Mouse (Mus musculus): ENCODE data around the gene Apobec1. TPM values are rescaled to one million over a fixed set of nuclear protein-coding genes. Genes with fewer than 3 reads are reported as not detected.
A peak's percentile ranks its signal among the peaks of the same experiment; 100 is the strongest.

The Apobec1 gene
- total and polyA plus RNA-seq, 3 experiments: 0.51 to 26.8 (median 7.2) TPM

DNA sequence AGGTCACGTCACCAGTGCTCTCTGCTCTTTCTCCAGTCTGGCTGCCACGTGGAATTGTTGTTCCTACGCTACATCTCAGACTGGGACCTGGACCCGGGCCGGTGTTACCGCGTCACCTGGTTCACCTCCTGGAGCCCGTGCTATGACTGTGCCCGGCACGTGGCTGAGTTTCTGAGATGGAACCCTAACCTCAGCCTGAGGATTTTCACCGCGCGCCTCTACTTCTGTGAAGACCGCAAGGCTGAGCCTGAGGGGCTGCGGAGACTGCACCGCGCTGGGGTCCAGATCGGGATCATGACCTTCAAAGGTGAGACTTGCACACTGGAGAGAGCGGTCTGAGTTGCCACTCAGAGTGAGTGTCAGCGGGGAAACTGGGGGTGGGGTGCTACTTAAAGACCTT is 41.2 kb downstream of the Apobec1 start:
- TF ChIP-seq POLR2AphosphoS5 (IDR thresholded peaks at IDR 0.05; ENCODE audit: insufficient replicate concordance, low read depth, low read length) (no peak), GATA2 (IDR thresholded peaks at IDR 0.05; ENCODE audit: borderline replicate concordance, low read depth, low read length) (no peak), GATA1 (IDR thresholded peaks at IDR 0.05; ENCODE audit: borderline replicate concordance, low read length) (no peak), CTCF (IDR thresholded peaks at IDR 0.05; ENCODE audit: low read depth, low read length) (no peak), TAL1 (conservative IDR thresholded peaks at IDR 0.05; ENCODE audit: low read depth, low read length) (no peak)
- Histone ChIP-seq H3K9me3 (replicated peaks) (no peaks in the 10 kb centered on the region), H3K36me3 (replicated peaks) (no peaks in the 10 kb centered on the region), H3K4me3 (ENCODE audit: low read depth, low read length) (no peak overlapping the region; the same call in 1 of the 2 replicates), H3K4me1 (ENCODE audit: insufficient read depth, low read depth, low read length) (peaks cover 18% of the 10 kb centered on the region), H3K27me3 (ENCODE audit: insufficient read depth, low read length) (peaks cover 12% of the 10 kb centered on the region)
- DNase-seq (ENCODE audit: low spot score) (no peak), ATAC-seq (ENCODE audit: extremely low read depth, insufficient number of reproducible peaks, low FRiP score, poor library complexity, severe bottlenecking) (no peak)

DNA sequence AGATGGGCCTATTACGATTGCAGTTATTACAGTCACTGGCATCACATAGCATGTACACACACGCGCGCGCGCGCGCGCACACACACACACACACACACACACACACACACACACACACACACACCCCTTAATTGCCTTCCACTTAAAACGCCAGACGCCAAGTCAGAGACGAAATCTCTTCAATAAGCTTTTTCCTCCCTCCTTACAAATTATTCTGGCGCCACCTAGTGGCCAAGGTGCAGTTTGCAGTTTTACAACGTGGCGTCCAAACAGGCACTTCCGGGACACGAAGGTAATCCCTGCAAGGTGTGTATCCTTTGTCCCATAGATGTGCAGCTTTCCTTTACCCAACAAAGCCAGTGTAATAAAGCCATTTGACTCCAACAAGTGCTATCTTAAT is 41.8 kb downstream of the Apobec1 start:
- peaks cover 18% of the 10 kb centered on the region for H3K4me1 ChIP-seq (ENCODE audit: insufficient read depth, low read depth, low read length)
- H3K9me3 ChIP-seq (replicated peaks): no peaks in the 10 kb centered on the region
- ATAC-seq (ENCODE audit: extremely low read depth, insufficient number of reproducible peaks, low FRiP score, poor library complexity, severe bottlenecking) (peak; percentile 54), DNase-seq (ENCODE audit: low spot score) (peak; percentile 62)
- H3K4me3 ChIP-seq (ENCODE audit: low read depth, low read length): no peak overlapping the region
- peaks cover 14% of the 10 kb centered on the region for H3K27me3 ChIP-seq (ENCODE audit: insufficient read depth, low read length)
- TF ChIP-seq POLR2AphosphoS5 (IDR thresholded peaks at IDR 0.05; ENCODE audit: insufficient replicate concordance, low read depth, low read length) (no peak), GATA1 (IDR thresholded peaks at IDR 0.05; ENCODE audit: borderline replicate concordance, low read length) (no peak), GATA2 (IDR thresholded peaks at IDR 0.05; ENCODE audit: borderline replicate concordance, low read depth, low read length) (no peak), CTCF (IDR thresholded peaks at IDR 0.05; ENCODE audit: low read depth, low read length) (peak; percentile 52), TAL1 (conservative IDR thresholded peaks at IDR 0.05; ENCODE audit: low read depth, low read length) (no peak)
- H3K36me3 ChIP-seq (replicated peaks): no peaks in the 10 kb centered on the region

DNA sequence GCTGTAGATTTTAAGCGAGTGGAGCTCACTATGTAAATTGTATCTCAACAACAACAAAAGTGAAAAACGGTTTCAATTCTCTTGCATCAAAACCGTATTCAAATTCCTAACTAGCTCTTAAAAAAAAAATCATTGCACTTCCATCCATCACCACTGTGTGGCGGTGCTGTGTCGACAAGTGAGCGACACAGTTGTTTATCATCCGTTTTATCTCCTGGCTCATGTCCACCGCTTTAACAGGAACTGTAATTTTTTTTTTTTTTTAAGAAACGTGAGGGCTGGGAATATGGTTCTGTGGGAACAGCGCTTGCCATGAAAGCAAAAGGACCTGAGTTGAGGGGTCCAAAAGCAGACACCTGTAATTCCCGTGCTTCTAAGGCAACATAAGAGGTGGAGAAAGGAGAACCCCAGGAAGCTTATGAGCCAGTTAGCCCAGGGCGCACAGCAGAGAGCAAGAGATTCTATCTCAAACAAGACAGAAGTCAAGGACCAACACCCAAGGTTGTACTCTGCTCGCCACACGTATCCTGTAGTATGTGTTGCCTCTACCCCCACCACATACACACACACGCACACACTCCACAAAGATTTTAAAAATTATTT is 45.2 kb downstream of the Apobec1 start:
- ATAC-seq (ENCODE audit: extremely low read depth, insufficient number of reproducible peaks, low FRiP score, poor library complexity, severe bottlenecking) (no peak), DNase-seq (ENCODE audit: low spot score) (peak; percentile 32)
- H3K4me1 ChIP-seq (ENCODE audit: insufficient read depth, low read depth, low read length): peaks cover 16% of the 10 kb centered on the region
- no peak for TF ChIP-seq TAL1 (conservative IDR thresholded peaks at IDR 0.05; ENCODE audit: low read depth, low read length)
- TF ChIP-seq CTCF (IDR thresholded peaks at IDR 0.05; ENCODE audit: low read depth, low read length): peak; percentile 40; the same call in 1 of the 2 replicates
- TF ChIP-seq GATA1 (IDR thresholded peaks at IDR 0.05; ENCODE audit: borderline replicate concordance, low read length): no peak
- no peak for TF ChIP-seq GATA2 (IDR thresholded peaks at IDR 0.05; ENCODE audit: borderline replicate concordance, low read depth, low read length)
- H3K36me3 ChIP-seq (replicated peaks): no peaks in the 10 kb centered on the region
- H3K4me3 ChIP-seq (ENCODE audit: low read depth, low read length): no peak overlapping the region
- peaks cover 18% of the 10 kb centered on the region for H3K27me3 ChIP-seq (ENCODE audit: insufficient read depth, low read length)
- H3K9me3 ChIP-seq (replicated peaks): no peaks in the 10 kb centered on the region

DNA sequence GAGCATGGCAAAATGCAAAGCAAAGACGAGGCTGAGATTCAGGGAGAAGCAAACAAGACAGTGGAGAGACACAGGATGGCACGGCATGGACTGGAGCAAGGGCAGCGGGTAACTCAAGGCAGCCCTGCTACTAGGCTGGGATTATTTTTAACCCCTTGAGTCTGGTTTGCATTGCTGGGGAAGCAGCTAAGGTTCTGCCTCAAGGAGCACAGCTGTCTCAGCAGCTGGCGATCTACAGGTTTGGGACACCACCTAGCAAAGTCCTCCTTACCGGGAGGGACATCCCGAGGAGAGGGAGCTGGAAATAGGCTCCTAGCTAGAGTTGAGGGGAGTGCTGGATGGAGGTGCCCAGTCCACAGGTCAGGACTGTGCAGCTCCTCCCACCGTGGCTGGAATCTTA is 47.0 kb downstream of the Apobec1 start:
- peaks cover 8% of the 10 kb centered on the region; the same call in 1 of the 2 replicates for H3K4me1 ChIP-seq (ENCODE audit: insufficient read depth, low read depth, low read length)
- peaks cover 12% of the 10 kb centered on the region for H3K27me3 ChIP-seq (ENCODE audit: insufficient read depth, low read length)
- H3K9me3 ChIP-seq (replicated peaks): no peaks in the 10 kb centered on the region
- DNase-seq (ENCODE audit: low spot score) (no peak), ATAC-seq (ENCODE audit: extremely low read depth, insufficient number of reproducible peaks, low FRiP score, poor library complexity, severe bottlenecking) (no peak)
- TF ChIP-seq TAL1 (conservative IDR thresholded peaks at IDR 0.05; ENCODE audit: low read depth, low read length) (no peak), GATA2 (IDR thresholded peaks at IDR 0.05; ENCODE audit: borderline replicate concordance, low read depth, low read length) (no peak), GATA1 (IDR thresholded peaks at IDR 0.05; ENCODE audit: borderline replicate concordance, low read length) (no peak), CTCF (IDR thresholded peaks at IDR 0.05; ENCODE audit: low read depth, low read length) (no peak), POLR2AphosphoS5 (IDR thresholded peaks at IDR 0.05; ENCODE audit: insufficient replicate concordance, low read depth, low read length) (no peak)
- H3K4me3 ChIP-seq (ENCODE audit: low read depth, low read length): no peak overlapping the region
- no peaks in the 10 kb centered on the region for H3K36me3 ChIP-seq (replicated peaks)

DNA sequence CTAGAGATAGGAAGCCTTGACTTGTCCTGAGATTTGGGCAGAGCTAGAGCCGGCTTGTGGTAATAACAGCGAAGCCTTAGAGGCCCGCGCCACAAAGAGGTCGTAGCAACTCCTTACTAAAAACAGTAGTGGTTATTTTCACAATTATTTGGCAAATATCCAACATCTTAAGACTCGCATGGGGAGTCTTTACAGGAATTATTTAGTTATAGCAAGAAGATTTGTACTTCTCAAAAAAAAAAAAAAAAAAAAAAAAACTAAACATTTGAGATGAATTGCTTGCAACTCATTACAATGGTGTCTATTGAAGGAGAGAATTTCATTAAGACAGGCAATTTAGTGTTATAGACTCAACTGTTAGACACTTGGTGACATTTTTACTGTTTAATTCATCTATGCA is 48.1 kb downstream of the Apobec1 start:
- DNase-seq (ENCODE audit: low spot score) (no peak), ATAC-seq (ENCODE audit: extremely low read depth, insufficient number of reproducible peaks, low FRiP score, poor library complexity, severe bottlenecking) (no peak)
- peaks cover 8% of the 10 kb centered on the region; the same call in 1 of the 2 replicates for H3K4me1 ChIP-seq (ENCODE audit: insufficient read depth, low read depth, low read length)
- TF ChIP-seq CTCF (IDR thresholded peaks at IDR 0.05; ENCODE audit: low read depth, low read length): no peak
- no peak for TF ChIP-seq GATA1 (IDR thresholded peaks at IDR 0.05; ENCODE audit: borderline replicate concordance, low read length)
- no peak for TF ChIP-seq GATA2 (IDR thresholded peaks at IDR 0.05; ENCODE audit: borderline replicate concordance, low read depth, low read length)
- no peak for TF ChIP-seq POLR2AphosphoS5 (IDR thresholded peaks at IDR 0.05; ENCODE audit: insufficient replicate concordance, low read depth, low read length)
- no peak for TF ChIP-seq TAL1 (conservative IDR thresholded peaks at IDR 0.05; ENCODE audit: low read depth, low read length)
- no peaks in the 10 kb centered on the region for H3K36me3 ChIP-seq (replicated peaks)
- peaks cover 12% of the 10 kb centered on the region for H3K27me3 ChIP-seq (ENCODE audit: insufficient read depth, low read length)
- H3K4me3 ChIP-seq (ENCODE audit: low read depth, low read length): no peak overlapping the region
- H3K9me3 ChIP-seq (replicated peaks): no peaks in the 10 kb centered on the region

DNA sequence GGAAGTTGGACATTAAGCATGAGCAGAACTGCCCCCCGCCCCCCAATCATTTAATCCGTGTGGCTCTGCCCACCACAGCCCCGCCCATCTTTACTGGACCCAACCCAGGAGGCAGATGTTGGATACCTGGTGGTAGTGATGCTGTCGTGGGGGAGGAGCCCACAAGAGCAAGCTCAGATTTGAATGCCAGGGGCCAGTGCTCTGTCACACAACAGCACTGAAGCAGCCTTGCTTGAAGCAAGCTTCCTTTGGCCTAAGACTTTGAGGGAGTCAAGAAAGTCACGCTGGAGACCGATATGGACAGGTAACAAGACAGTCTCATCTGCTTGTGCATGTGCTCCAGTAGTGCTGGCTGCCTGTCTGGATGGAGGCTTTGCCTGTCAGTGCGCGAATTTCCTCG is 48.6 kb downstream of the Apobec1 start, which contains the start of gene Aicda:
Gene Aicda (plus strand): TSS at position 196 of the 400 bp plus-strand sequence.
- DNase-seq (ENCODE audit: low spot score): no peak
- no peak within 1 kb of the TSS for H3K4me3 ChIP-seq (ENCODE audit: low read depth, low read length)

More for the DNA sequence above, 48.6 kb downstream of the Apobec1 start, which contains the start of gene Aicda:
- H3K9me3 ChIP-seq (replicated peaks): no peaks in the 10 kb centered on the region
- TF ChIP-seq GATA1 (IDR thresholded peaks at IDR 0.05; ENCODE audit: borderline replicate concordance, low read length) (no peak), CTCF (IDR thresholded peaks at IDR 0.05; ENCODE audit: low read depth, low read length) (no peak), POLR2AphosphoS5 (IDR thresholded peaks at IDR 0.05; ENCODE audit: insufficient replicate concordance, low read depth, low read length) (no peak), TAL1 (conservative IDR thresholded peaks at IDR 0.05; ENCODE audit: low read depth, low read length) (no peak)
- peaks cover 12% of the 10 kb centered on the region for H3K27me3 ChIP-seq (ENCODE audit: insufficient read depth, low read length)
- ATAC-seq (ENCODE audit: extremely low read depth, insufficient number of reproducible peaks, low FRiP score, poor library complexity, severe bottlenecking): no peak
- H3K36me3 ChIP-seq (replicated peaks): no peaks in the 10 kb centered on the region
- H3K4me1 ChIP-seq (ENCODE audit: insufficient read depth, low read depth, low read length): peaks cover 8% of the 10 kb centered on the region; the same call in 1 of the 2 replicates
